Mouse (Mus musculus) MN1 (cell line): ENCODE results near the gene Coa3.
A peak's percentile ranks its signal among the peaks of the same experiment; 100 is the strongest.

ENCODE experiments used
- DNase-seq: peaks from one replicate; pipeline ENCODE4 v3.0.0-alpha.2; 2016; ENCODE audit warnings: low spot score

Gene Coa3

DNA sequence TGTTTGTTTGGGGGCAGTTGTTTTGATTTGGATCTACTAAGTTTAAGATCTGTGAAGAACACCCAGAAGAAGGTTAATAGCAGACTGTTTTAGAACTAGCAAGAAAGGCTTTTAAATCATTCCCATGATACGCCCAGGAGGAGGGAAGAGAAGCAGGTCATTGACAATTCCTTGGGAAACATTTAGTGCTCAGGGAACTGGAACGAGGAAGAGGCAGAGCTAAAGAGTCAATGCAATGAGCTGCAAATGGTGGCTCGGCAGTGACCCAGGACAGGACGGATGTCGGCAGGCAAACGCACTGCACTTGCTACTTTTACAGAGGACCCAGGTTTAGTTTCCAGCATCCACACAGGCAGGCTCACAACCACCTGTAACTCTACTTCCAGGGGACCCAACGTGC is 1.9 kb upstream of the Coa3 start:
- no peak for DNase-seq

GRCm38 (mm10) chr11:101279193-101279569 is 267 bp upstream of the Coa3 start:
- DNase-seq: no peak

GRCm38 (mm10) chr11:101277381-101278222 is 1.3 kb downstream of the Coa3 start:
- DNase-seq: peak; percentile 59

- DNase-seq: no peak
These were observed 2.4 kb downstream of the Coa3 start for GRCm38 (mm10) chr11:101276319-101277070.

DNA sequence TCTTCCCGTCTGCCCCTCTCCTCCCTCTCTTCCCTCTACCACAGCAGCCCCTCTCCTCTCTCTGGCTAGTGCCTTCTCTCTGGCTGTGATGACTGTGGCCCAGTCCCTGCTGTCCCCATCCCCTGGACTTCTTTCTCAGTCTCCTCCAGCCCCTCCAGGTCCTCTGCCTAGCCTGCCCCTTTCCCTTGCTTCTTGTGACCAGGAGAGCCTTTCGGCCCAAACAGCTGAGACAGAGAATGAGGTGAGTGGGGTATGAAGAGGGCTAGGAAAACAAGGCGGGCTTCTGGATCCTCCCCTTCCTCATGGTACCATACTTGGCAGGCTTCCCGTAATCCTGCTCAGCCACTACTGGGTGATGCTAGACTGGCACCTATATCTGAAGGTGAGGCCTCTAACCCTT is 3.6 kb downstream of the Coa3 start:
- DNase-seq: no peak

- DNase-seq: no peak
These were observed 6.5 kb downstream of the Coa3 start for GRCm38 (mm10) chr11:101272446-101272845.

DNA sequence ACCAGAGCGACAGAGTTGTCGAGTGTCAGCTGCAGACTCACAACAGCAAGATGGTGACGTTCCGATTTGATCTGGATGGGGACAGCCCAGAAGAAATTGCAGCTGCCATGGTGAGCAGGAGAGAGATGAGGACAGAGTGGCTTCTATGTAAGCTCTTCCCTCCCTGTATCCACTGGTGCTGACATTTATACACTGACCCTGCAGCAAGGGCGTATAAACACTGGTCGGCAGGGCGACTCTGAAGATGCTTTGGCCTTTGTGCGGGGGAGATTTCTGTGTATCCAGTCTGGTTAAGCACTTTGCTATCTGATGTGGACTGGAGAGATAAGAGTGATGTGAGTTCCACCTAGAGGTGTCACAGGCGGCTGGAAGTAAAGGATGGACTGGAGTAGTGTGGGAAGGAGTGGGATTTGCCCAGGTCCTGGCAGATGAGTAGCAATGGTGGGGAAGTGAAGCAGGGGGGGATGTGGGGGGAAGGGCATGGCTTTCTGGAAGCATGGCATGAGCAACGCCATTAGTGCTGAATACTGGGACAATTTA is 9.3 kb downstream of the Coa3 start:
- DNase-seq: peak; percentile 44

DNA sequence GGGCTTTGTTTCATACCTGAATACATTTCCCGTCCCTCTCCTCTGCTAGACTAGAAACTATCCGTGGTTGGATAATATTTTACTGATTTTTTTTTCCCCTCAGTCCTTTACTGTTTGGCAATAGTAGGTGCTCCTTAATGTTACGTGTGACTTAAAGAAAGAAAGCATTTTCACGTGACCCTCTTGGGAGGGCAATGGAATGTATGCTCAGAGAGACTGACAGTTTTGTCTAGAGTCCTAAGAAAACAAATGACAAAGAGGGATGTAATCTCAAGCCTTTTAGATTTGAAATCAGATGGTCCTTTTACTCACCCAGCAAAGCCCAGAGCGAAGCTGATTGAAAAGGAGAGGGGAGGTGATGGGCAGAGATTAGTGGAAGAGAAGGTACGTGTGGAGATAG is 13.0 kb downstream of the Coa3 start:
- DNase-seq: no peak

DNA sequence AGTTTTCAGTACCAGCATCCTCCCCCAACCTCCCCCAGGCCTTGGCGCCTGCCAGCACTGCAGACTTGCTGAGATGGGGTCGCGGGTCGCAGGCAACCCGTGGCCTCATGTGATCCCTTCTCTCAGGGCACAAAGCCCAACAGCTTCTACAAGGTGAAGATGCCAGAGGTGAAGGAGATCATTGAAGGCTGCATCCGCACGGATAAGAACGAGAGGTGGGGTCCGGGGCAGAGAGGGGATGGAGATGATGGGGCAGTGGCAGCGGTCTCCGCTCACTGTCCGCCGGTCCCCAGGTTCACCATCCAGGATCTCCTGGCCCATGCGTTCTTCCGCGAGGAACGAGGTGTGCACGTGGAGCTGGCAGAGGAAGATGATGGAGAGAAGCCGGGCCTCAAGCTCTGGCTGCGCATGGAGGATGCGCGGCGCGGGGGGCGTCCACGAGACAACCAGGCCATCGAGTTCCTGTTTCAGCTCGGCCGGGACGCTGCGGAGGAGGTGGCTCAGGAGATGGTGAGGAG is 13.9 kb downstream of the Coa3 start:
- DNase-seq: no peak

DNA sequence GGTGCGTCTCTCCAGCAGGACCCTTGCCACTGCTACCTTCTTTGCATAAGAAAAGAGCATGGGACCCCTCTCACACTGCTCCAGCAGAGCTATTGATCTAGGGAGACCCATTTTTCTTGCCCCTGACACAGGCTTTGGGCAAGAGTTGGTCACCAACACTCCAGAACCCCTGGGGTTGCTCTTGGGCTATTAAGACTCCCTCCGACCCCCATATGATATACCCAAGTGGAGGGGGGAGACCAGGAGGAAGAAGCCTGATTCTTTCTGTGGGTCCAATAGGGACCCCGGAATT is 15.0 kb downstream of the Coa3 start:
- no peak for DNase-seq

- no peak for DNase-seq
These were observed 15.6 kb downstream of the Coa3 start for GRCm38 (mm10) chr11:101263138-101263988.

GRCm38 (mm10) chr11:101262272-101262967 is 16.5 kb downstream of the Coa3 start:
- no peak for DNase-seq

DNA sequence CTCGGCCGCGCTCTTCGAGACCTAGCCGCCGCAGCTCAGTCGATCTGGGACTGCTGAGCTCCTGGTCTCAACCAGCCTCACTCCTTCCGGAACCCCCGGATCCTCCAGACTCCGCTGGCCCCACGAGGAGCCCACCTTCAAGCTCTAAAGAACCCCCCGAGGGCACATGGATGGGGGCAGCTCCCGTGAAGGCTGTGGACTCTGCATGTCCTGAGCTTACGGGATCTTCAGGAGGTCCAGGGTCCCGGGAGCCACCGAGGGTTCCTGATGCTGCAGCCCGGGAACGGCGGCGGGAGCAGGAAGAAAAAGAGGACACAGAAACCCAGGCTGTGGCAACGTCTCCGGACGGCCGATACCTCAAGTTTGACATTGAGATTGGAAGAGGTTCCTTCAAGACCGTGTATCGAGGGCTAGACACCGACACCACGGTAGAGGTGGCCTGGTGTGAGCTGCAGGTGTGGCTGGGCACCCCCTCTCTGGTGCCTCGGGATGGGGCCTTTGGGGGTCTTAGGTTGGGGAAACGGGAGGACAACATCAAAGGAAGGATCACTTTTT is 18.0 kb downstream of the Coa3 start:
- DNase-seq: peak; percentile 36

DNA sequence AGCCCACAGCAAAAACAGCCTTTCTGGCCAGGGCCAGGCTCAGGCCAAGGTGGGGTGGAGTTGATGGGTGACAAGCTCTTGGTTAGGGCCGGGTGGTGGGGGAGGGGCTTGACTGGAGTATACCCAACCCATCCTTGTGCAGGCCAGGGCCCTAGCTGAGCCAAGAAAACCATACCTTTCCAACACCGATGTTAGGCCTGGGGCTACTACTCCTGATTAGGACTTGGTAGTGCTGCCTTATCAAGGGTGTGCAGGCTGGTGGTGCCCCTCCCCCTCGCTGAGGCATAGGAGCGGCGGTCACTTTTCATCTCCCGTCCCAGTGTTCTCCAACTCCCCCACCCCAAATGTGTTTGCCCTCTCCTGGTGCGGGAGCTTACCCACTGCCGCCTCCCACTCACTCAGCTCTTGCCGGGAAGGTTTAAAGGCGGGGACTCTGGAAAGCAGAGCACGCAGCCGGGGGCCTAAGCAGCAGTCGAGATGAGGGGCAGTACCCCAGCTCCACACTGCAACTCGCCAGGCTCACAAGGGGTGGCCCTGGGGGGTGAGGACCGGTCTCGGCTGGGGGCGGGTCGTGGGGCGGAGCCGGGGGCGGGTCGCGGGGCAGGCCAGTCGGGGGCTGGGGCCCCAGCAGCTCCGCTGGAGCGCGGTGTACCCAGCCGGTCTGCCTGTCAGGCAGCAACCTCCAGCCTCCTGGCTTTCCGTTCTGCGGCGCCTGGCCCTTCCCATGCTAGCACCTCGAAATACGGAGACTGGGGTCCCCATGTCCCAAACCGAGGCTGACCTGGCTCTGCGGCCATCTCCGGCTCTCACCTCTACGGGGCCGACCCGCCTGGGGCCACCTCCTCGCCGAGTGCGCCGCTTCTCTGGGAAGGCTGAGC is 18.7 kb downstream of the Coa3 start, which contains the start of gene Wnk4:
TSS of gene Wnk4 (plus strand) at position 620 of the 878 bp plus-strand sequence.
- peak; percentile 66 for DNase-seq

DNA sequence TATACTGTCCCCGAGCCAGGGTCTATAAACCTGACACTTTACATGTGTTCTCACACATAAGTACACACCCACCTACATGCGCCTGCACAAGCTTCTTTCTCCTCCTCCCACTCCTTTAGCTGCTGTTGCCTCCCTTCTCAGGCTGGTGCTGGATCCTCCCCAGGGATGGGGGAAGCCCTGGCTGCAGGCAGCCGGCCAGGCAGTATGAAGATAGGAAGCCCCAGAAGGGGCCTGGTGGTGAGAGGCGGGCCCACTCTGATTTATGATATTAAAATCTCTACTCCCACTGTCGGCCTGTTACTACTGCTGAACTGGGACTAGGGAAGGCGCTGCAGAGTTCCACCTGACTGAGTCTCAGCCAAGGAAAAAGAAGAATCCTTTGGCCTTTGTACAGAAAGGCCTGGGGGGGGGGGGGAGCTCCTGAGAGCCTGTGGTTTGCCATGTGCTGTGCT is 19.6 kb downstream of the Coa3 start:
- peak; percentile 89 for DNase-seq

DNA sequence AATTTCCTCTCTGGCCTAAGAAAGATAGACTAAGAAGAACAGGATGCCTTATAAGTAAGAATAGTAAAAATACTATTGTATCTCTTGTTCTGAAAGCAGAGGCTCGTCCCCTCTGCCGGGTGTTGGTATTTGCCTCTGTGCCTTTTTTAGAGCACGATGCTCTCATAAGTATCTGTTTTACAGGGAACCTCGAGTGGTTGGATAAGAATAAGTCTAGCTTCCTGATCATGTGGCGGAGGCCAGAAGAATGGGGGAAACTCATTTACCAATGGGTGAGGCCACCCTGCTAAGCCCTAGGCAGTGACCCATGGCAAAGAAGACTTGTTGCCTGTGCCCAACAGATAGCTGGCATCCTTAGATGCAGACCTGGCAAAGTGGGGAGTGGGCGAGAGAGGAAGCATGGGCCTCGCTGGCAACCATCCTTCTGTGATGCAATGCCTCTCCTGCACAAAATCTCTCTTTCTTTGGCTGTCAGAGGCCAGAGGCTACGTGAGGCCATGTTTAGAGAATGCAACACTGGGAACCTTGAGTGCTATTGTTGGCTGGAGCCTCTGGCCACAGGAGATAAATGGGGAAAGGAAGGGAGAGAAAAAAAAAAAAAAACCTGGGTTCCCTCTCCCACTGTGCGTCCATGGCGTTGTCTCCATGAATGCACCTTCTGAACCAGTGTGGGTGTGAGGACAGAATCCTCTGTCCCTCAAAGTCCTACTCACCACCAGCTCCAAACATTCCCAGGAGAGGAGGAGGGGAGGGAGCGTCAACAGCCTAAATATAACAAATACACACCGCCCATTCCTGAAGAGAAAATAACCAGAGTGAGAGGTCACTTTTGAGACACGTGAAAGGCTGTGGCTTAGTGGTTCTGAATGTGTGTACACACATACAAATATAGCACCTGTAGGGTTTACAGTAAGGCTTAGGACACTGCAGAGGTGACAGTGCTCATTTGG is 22.8 kb downstream of the Coa3 start:
- DNase-seq: no peak

GRCm38 (mm10) chr11:101253613-101254389 is 25.1 kb downstream of the Coa3 start, which contains the start of gene Vps25:
TSS of gene Vps25 (plus strand) at chr11:101253707.
- DNase-seq: peak; percentile 88

DNA sequence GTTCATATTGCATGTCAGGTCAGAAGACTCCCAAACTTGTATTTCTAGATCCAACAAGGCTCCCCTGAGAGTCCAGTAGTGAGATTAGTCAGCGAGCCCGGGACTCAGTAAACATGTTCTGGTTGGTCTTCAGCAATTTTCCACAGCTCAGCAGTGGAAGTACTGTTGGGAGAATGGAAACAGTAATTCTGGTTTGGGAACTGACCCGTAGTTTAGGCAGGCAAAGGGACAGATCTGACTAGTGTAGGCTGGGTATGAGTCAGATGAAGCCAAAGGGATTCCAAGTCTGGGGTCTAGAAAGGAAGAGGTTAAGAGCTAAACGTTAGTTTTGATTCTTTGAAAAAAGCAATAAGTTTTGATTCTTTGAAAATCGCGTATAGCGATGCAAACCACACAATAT is 26.0 kb downstream of the Coa3 start:
- peak; percentile 44 for DNase-seq
